Mouse (Mus musculus): ENCODE data around the gene Faim.

DNA sequence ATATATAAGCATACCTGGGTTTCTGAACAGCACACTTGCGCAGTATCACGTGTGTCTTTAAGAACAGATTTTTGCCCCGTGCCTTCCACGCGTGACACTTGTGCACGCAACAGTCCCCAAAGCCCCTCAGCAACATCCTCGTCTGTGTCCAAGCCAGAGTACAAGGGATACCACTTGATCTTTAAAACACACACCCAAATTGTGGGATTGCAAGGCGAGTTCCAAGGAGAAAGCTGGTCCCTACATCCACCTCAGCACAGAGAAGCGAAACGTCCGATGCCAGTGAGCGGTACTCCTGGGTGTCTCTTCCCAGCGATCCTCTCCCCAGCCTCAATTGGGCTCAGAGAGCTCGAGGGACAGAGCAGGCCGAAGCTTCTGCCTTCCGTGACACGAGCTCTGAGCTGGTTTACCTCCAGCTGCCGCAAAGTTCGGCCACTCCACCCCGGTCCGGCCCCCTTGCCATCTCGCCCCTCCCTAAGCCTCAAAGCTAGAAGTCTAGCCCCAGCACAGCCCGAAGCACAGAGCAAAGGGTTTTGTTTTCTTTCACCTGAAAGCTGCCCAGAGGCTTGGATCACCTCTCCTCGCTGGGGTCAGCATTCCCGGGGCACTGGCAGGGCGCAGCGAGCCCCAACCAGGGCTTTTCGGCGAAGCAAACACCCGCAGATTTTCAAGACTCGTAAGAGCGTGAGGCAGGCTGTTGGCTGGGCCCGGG is 31.6 kb upstream of the Faim start:
- TF ChIP-seq CTCF (IDR thresholded peaks at IDR 0.05) = no peak
- no peak for TF ChIP-seq EP300 (IDR thresholded peaks at IDR 0.05)

Data from lung, postnatal 0 days (tissue).